Mouse (Mus musculus) neural tube, embryonic 11.5 days (tissue): ENCODE measurements at regions not wholly inside any gene's neighbourhood (a gene's known extent, or its start where the extent isn't known, plus 50 kb on each side); places are given as distances from the start of the nearest gene placed in this dataset.

Source experiments
- ATAC-seq: fragments of 200-750 bp; cut with Nextera tagmentation; 2 replicates; pipeline ENCODE4 v1.8.0; 2017; ENCODE audit warnings: moderate number of reproducible peaks, mild to moderate bottlenecking, moderate TSS enrichment, moderate library complexity; ENCODE audit not compliant: insufficient read depth, low FRiP score, low TSS enrichment
- DNase-seq: peaks from one replicate; pipeline ENCODE4 v3.0.0-alpha.2; 2015; ENCODE audit warnings: low spot score
- H3K27ac ChIP-seq: fragments of 300-500 bp; sonication (generic); 2 replicates; pipeline ENCODE4 v1.5.1; 2014; ENCODE audit warnings: low read depth, mild to moderate bottlenecking, low read length
- H3K27me3 ChIP-seq: fragments of 300-500 bp; sonication (generic); 2 replicates; pipeline ENCODE4 v1.6.1; 2014; ENCODE audit warnings: mild to moderate bottlenecking, low read length, mixed read lengths; ENCODE audit not compliant: control insufficient read depth, insufficient read depth
- H3K36me3 ChIP-seq: fragments of 300-500 bp; sonication (generic); 2 replicates; pipeline ENCODE4 v1.6.1; 2014; ENCODE audit warnings: mild to moderate bottlenecking, low read length, moderate library complexity, mixed read lengths; ENCODE audit not compliant: control insufficient read depth, insufficient read depth
- H3K4me1 ChIP-seq: fragments of 300-500 bp; sonication (generic); 2 replicates; pipeline ENCODE4 v1.6.1; 2014; ENCODE audit warnings: low read length, mixed read lengths; ENCODE audit not compliant: control insufficient read depth, insufficient read depth
- H3K4me2 ChIP-seq: fragments of 300-500 bp; sonication (generic); 2 replicates; pipeline ENCODE4 v1.6.1; 2014; ENCODE audit warnings: low read depth, mild to moderate bottlenecking, moderate library complexity
- H3K4me3 ChIP-seq: fragments of 300-500 bp; sonication (generic); 2 replicates; pipeline ENCODE4 v1.5.1; 2014; ENCODE audit warnings: low read depth, low read length
- H3K9ac ChIP-seq: fragments of 300-500 bp; sonication (generic); 2 replicates; pipeline ENCODE4 v1.6.1; 2014; ENCODE audit warnings: mild to moderate bottlenecking, low read length
- H3K9me3 ChIP-seq: fragments of 300-500 bp; sonication (generic); 2 replicates; pipeline ENCODE4 v1.6.1; 2016; ENCODE audit warnings: low read length; ENCODE audit not compliant: control insufficient read depth
- WGBS: fragments of 180-500 bp; shearing (Covaris S2); extraction: QIAGEN DNeasy Blood & Tissue Kit; methylation state at CpG from one replicate; pipeline ENCODE4 v1.1.7; 2014; 5-methylcytosine and 5-hydroxymethylcytosine counted together

DNA sequence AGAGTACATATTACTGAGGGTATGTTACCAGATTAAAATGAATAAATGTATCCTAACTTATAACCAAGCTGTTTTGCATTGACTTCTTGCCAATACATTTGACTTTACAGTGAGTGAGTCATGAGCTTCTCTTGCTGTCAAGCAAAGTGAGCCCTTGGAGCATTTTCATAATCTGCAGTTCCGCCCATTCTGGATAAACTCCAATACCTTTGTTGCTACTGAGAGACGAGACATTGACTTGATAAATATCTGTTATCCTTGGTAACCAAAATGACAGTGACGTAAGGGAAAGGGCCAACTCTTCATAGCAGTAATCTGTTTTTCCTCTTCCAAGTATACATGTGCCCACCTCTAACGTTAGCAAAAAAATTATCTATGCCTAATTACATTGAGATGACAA is 923.0 kb downstream of the Grm8 start:
- Histone ChIP-seq H3K27me3 (no peaks in the 10 kb centered on the region), H3K4me1 (no peaks in the 10 kb centered on the region), H3K9ac (no peak overlapping the region), H3K36me3 (no peaks in the 10 kb centered on the region), H3K4me3 (no peak overlapping the region), H3K27ac (no peak overlapping the region), H3K4me2 (no peak overlapping the region), H3K9me3 (no peaks in the 10 kb centered on the region)
- ATAC-seq (no peak), DNase-seq (no peak)
- 90% methylated on average over 4 of the region's 4 CpGs for WGBS

DNA sequence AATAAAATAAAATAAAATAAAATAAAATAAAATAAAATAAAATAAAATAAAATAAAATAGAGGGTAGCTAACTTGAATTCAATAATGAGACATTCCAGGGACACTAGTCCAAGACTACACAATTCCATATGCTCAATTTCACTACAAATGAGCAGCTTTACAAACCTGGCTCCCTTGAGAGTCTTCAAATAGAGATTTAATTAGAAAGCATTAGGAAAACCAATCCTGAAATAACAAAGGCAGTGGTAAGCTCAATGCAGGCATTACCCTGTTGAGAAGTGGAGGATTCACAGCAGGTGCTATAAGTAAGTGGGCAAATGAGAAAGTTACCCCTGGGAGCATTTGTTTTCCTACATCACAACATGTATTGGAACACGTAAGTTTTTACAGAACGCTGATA is 973.3 kb downstream of the Grm8 start:
- DNase-seq (no peak), ATAC-seq (0 out of 2 replicates have a peak, but pooled peaks have one; percentile 20)
- H3K36me3 ChIP-seq: no peaks in the 10 kb centered on the region
- H3K27ac ChIP-seq: no peak overlapping the region
- no peaks in the 10 kb centered on the region for H3K27me3 ChIP-seq
- WGBS: 82% methylated on average over 2 of the region's 2 CpGs
- H3K4me3 ChIP-seq: no peak overlapping the region
- H3K9ac ChIP-seq: no peak overlapping the region
- no peaks in the 10 kb centered on the region for H3K9me3 ChIP-seq
- no peak overlapping the region for H3K4me2 ChIP-seq
- H3K4me1 ChIP-seq: no peaks in the 10 kb centered on the region
